Comparison of ENCODE assay signal across 8 mouse cellular contexts in genomic region chr12:99011161-99011861, GRCm38 (mm10).
DNase-seq lines count a peak whose midpoint lies in the region; ATAC-seq and TF ChIP-seq lines count a peak whose summit lies in the region.

No protein-coding gene starts in this region.

- no peak for TF ChIP-seq POLR2A in heart, adult 2 months (IDR thresholded peaks at IDR 0.05; ENCODE audit: insufficient read depth, low read depth, low read length)

- H3K27ac ChIP-seq in heart, embryonic 16.5 days (ENCODE audit: low read length), result no peak overlapping the region
- no peak overlapping the region for H3K27ac ChIP-seq in heart, adult 2 months
- H3K27ac ChIP-seq in forebrain, embryonic 14.5 days (ENCODE audit: low read depth, low read length), result peak overlapping the region; percentile 84
- H3K27ac ChIP-seq in midbrain, embryonic 16.5 days (ENCODE audit: low read length), result peak overlapping the region; percentile 81

- H3K4me3 ChIP-seq in heart, embryonic 16.5 days (ENCODE audit: low read length), result peak overlapping the region; percentile 29
- no peak overlapping the region for H3K4me3 ChIP-seq in heart, adult 2 months
- no peak overlapping the region for H3K4me3 ChIP-seq in forebrain, embryonic 14.5 days (ENCODE audit: low read depth, low read length)
- H3K4me3 ChIP-seq in midbrain, embryonic 16.5 days (ENCODE audit: low read depth, low read length), result no peak overlapping the region

- ATAC-seq in heart, embryonic 16.5 days (replicated peaks; ENCODE audit: extremely low read depth, insufficient read depth, low FRiP score), result no peak
- peak; percentile 95 for ATAC-seq in forebrain, embryonic 14.5 days
- ATAC-seq in midbrain, embryonic 16.5 days, result peak; percentile 90
- ATAC-seq in frontal cortex, adult (ENCODE audit: low TSS enrichment), result no peak

- intact Hi-C loops in heart, adult 2 months (cut with DNase I), result no loop called here

- no peaks in the 10 kb centered on the region for H3K36me3 ChIP-seq in heart, embryonic 16.5 days (ENCODE audit: control insufficient read depth, insufficient read depth)
- no peaks in the 10 kb centered on the region for H3K36me3 ChIP-seq in heart, adult 2 months (ENCODE audit: control insufficient read depth, insufficient read depth, low read length)
- H3K36me3 ChIP-seq in forebrain, embryonic 14.5 days (ENCODE audit: control insufficient read depth, insufficient read depth, low read length), result no peaks in the 10 kb centered on the region
- H3K36me3 ChIP-seq in midbrain, embryonic 16.5 days (ENCODE audit: control insufficient read depth, insufficient read depth, low read length), result no peaks in the 10 kb centered on the region

- WGBS in heart, embryonic 16.5 days, result 12% methylated on average over 22 of the region's 22 CpGs
- WGBS in heart, adult 2 months, result 17% methylated on average over 22 of the region's 22 CpGs
- WGBS in forebrain, embryonic 14.5 days, result 2% methylated on average over 22 of the region's 22 CpGs
- 1% methylated on average over 22 of the region's 22 CpGs for WGBS in midbrain, embryonic 16.5 days

- 0 out of 2 replicates have a peak, but pooled peaks cover 4% of the 10 kb centered on the region for H3K9me3 ChIP-seq in heart, embryonic 16.5 days (replicated peaks; ENCODE audit: control insufficient read depth, low read length)
- H3K9me3 ChIP-seq in forebrain, embryonic 14.5 days (replicated peaks; ENCODE audit: control insufficient read depth, low read length), result no peaks in the 10 kb centered on the region
- no peaks in the 10 kb centered on the region for H3K9me3 ChIP-seq in midbrain, embryonic 16.5 days (replicated peaks; ENCODE audit: control insufficient read depth, low read length, poor library complexity, severe bottlenecking)

- DNase-seq in heart, adult 2 months, result no peak
- peak; percentile 38 for DNase-seq in WW6 (ENCODE audit: low read depth, low spot score)
- DNase-seq in forebrain, embryonic 14.5 days (ENCODE audit: low spot score), result peak; percentile 95
- DNase-seq in thymus, postnatal 36 days, result no peak
- DNase-seq in B cell, adult 2 months, result no peak

- no peak for TF ChIP-seq CTCF in heart, adult 2 months (IDR thresholded peaks at IDR 0.05)

- H3K79me2 ChIP-seq in heart, adult 2 months (replicated peaks; ENCODE audit: control insufficient read depth, insufficient read depth, low read length), result no peaks in the 10 kb centered on the region

- peak overlapping the region; percentile 58 for H3K4me2 ChIP-seq in heart, embryonic 16.5 days (ENCODE audit: low read depth, low read length)
- H3K4me2 ChIP-seq in forebrain, embryonic 14.5 days (ENCODE audit: low read length), result peak overlapping the region; percentile 36
- H3K4me2 ChIP-seq in midbrain, embryonic 16.5 days (ENCODE audit: low read length), result peak overlapping the region; percentile 41

- H3K4me1 ChIP-seq in heart, embryonic 16.5 days (ENCODE audit: control insufficient read depth, insufficient read depth, low read length), result no peaks in the 10 kb centered on the region
- H3K4me1 ChIP-seq in heart, adult 2 months (ENCODE audit: control insufficient read depth, insufficient read depth, low read length), result no peaks in the 10 kb centered on the region
- H3K4me1 ChIP-seq in forebrain, embryonic 14.5 days (ENCODE audit: control insufficient read depth, insufficient read depth, low read length), result peaks cover 26% of the 10 kb centered on the region
- peaks cover 26% of the 10 kb centered on the region for H3K4me1 ChIP-seq in midbrain, embryonic 16.5 days (ENCODE audit: control insufficient read depth, insufficient read depth, low read length)

- H3K9ac ChIP-seq in heart, embryonic 16.5 days (ENCODE audit: low read length), result no peak overlapping the region
- no peak overlapping the region for H3K9ac ChIP-seq in heart, adult 2 months (ENCODE audit: low read depth, low read length)
- H3K9ac ChIP-seq in forebrain, embryonic 14.5 days (ENCODE audit: low read length), result no peak overlapping the region
- H3K9ac ChIP-seq in midbrain, embryonic 16.5 days (ENCODE audit: low read depth, low read length), result no peak overlapping the region

- TF ChIP-seq EP300 in heart, adult 2 months (IDR thresholded peaks at IDR 0.05; ENCODE audit: insufficient read depth, low read depth, low read length), result no peak

- no peaks in the 10 kb centered on the region for H3K27me3 ChIP-seq in heart, embryonic 16.5 days (ENCODE audit: control insufficient read depth, insufficient read depth, low read length)
- H3K27me3 ChIP-seq in heart, adult 2 months (ENCODE audit: control insufficient read depth, insufficient read depth, low read length), result no peaks in the 10 kb centered on the region
- no peaks in the 10 kb centered on the region for H3K27me3 ChIP-seq in forebrain, embryonic 14.5 days (replicated peaks; ENCODE audit: control insufficient read depth, insufficient read depth, low read length)
- no peaks in the 10 kb centered on the region for H3K27me3 ChIP-seq in midbrain, embryonic 16.5 days (ENCODE audit: control insufficient read depth, insufficient read depth, low read depth, low read length)

Comparison
In these comparisons a context has a peak if more than half of its experiments do, and no peak if none do; other contexts are left out.
1. ATAC-seq: peak in forebrain, embryonic 14.5 days (single experiment) and midbrain, embryonic 16.5 days (single experiment); none in heart, embryonic 16.5 days (single experiment) and frontal cortex, adult (single experiment).
2. H3K27ac ChIP-seq: peak in forebrain, embryonic 14.5 days (single experiment) and midbrain, embryonic 16.5 days (single experiment); none in heart, embryonic 16.5 days (single experiment) and heart, adult 2 months (single experiment).
3. DNase-seq: peak in WW6 (single experiment) and forebrain, embryonic 14.5 days (single experiment); none in heart, adult 2 months (0 of 2), thymus, postnatal 36 days (0 of 2) and B cell, adult 2 months (0 of 2).
4. Peak in every context shown above with its lines, with median percentiles within 50 percentile points of each other: H3K4me2 ChIP-seq.